Mouse (Mus musculus) megakaryocyte-erythroid progenitor cell, adult 5-6 weeks (primary cell): ENCODE results near the gene Gatm. TPM values are rescaled to one million over a fixed set of nuclear protein-coding genes. Genes with fewer than 3 reads are reported as not detected.
A peak's percentile ranks its signal among the peaks of the same experiment; 100 is the strongest.

Experiments used
- ATAC-seq: replicated peaks from 2 replicates; pipeline ENCODE4 v1.8.0; 2016; ENCODE audit warnings: mild to moderate bottlenecking, inconsistent platforms; ENCODE audit not compliant: severe bottlenecking, poor library complexity, low FRiP score, low TSS enrichment
- total RNA-seq, 2 experiments: library from RNA; stranded (forward) in 1 of 2; stranded (reverse) in 1 of 2; fragments of 200-1000, 215-1000 nt in 1 of 2; fragments of >200 nt in 1 of 2; fragmentation: Nextera tagmentation in 1 of 2; gene quantifications; 2 replicates each; pipeline ENCODE4 v1.2.3; 2014 to 2017

The Gatm gene
- total RNA-seq, 2 experiments from 2014 or later = 122 to 154 TPM

DNA sequence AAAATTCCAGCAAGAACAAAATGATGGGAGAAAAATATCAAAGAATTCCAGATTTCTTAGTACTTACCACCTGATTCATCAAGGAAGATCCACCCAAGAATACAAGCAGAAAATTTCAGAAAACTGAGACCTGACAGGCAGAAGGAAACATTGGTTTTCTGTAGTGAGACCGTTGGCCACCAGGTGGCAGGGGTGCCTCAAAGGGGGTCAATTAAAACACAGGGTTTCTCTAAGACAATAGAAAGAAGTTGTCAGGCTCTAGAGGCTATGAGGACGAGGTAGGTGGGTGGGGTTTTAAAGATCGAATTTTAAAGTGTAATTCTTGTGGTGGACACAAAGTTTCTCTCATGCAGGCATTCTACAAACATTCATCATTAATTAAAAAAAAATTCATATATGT is 41.7 kb downstream of the Gatm start:
- peak; percentile 99 for ATAC-seq

- ATAC-seq = no peak
Measured at GRCm38 (mm10) chr2:122562251-122562650, 48.9 kb downstream of the Gatm start.

DNA sequence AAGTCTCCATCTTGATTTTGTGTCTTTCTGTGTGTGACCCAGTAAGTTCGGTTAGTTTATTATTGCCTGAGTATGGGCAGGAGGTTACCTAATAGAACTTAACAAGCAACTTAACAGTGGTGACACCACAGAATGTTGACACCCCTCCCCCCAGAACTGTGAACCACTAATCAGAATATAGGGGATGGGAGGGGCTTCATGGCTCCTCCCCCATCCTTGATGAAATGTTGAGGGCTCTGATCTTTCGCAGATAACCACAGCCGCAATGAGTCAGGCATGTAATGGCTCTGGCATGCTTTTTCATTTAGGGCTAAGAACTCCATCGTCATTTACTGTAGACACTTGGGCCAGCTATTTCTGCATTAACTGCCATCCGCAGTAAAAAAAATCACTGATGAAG is 49.9 kb downstream of the Gatm start:
- ATAC-seq = peak; percentile 77

- peak; percentile 89 for ATAC-seq
Measured at GRCm38 (mm10) chr2:122558317-122558716, 52.8 kb downstream of the Gatm start.

Other genes with a start within 250 kb of the Gatm start
- 5.2 and 8.7 TPM in 2 replicates for gene Shf, start 242.1 kb downstream of the Gatm start, total RNA-seq (2014; fragmentation: Nextera tagmentation)
- 1.6 and 13.8 TPM in 2 replicates for gene Shf, start 242.1 kb downstream of the Gatm start, total RNA-seq (2017)
- gene Slc28a2, start 184.8 kb downstream of the Gatm start, total RNA-seq (2014; fragmentation: Nextera tagmentation) = 3.5 and 11.6 TPM in 2 replicates
- 3.2 and 4.5 TPM in 2 replicates for gene Slc28a2, start 184.8 kb downstream of the Gatm start, total RNA-seq (2017)
- 0.28 TPM in 1 of 2 replicates, not detected in the other for gene Gm14085, start 126.4 kb downstream of the Gatm start, total RNA-seq (2014; fragmentation: Nextera tagmentation)
- gene Gm14085, start 126.4 kb downstream of the Gatm start, total RNA-seq (2017) = 0.14 TPM in 1 of 2 replicates, not detected in the other
- not detected in 2 replicates for gene AA467197, start 25.7 kb upstream of the Gatm start, total RNA-seq (2014; fragmentation: Nextera tagmentation)
- 2.2 and 2.6 TPM in 2 replicates for gene AA467197, start 25.7 kb upstream of the Gatm start, total RNA-seq (2017)
- gene Slc30a4, start 91.4 kb upstream of the Gatm start, total RNA-seq (2014; fragmentation: Nextera tagmentation) = 0.59 and 0.64 TPM in 2 replicates
- 1.0 and 1.2 TPM in 2 replicates for gene Slc30a4, start 91.4 kb upstream of the Gatm start, total RNA-seq (2017)
- 14.7 and 16.3 TPM in 2 replicates for gene Bloc1s6, start 127.2 kb upstream of the Gatm start, total RNA-seq (2014; fragmentation: Nextera tagmentation)
- gene Bloc1s6, start 127.2 kb upstream of the Gatm start, total RNA-seq (2017) = 21.1 and 27.6 TPM in 2 replicates
- 42.0 and 58.0 TPM in 2 replicates for gene Sqor, start 153.9 kb upstream of the Gatm start, total RNA-seq (2014; fragmentation: Nextera tagmentation)
- 32.6 and 48.8 TPM in 2 replicates for gene Sqor, start 153.9 kb upstream of the Gatm start, total RNA-seq (2017)